Mouse (Mus musculus) E14TG2a.4 (cell line): ENCODE measurements around the gene Pfkfb4.

Experiments
- H3K27me3 ChIP-seq: 2 replicates; pipeline ENCODE4 v1.6.1; 2014; ENCODE audit warnings: low read length, control low read depth; ENCODE audit not compliant: insufficient read depth
- H3K36me3 ChIP-seq: 2 replicates; pipeline ENCODE4 v1.6.1; 2014; ENCODE audit warnings: low read length, control low read depth; ENCODE audit not compliant: insufficient read depth
- H3K4me1 ChIP-seq: replicated peaks from 2 replicates; pipeline ENCODE4 v1.6.1; 2014; ENCODE audit warnings: low read depth, low read length, control low read depth
- H3K4me3 ChIP-seq: replicated peaks from 2 replicates; pipeline ENCODE4 v1.5.1; 2014; ENCODE audit warnings: mild to moderate bottlenecking, low read length
- H3K9me3 ChIP-seq: 2 replicates; pipeline ENCODE4 v1.6.1; 2014; ENCODE audit warnings: low read length, control low read depth
- CTCF ChIP-seq: conservative IDR thresholded peaks from 2 replicates; pipeline ENCODE4 v1.5.1; 2014; ENCODE audit warnings: low read length
- NANOG ChIP-seq: IDR thresholded peaks from 2 replicates; pipeline ENCODE4 v1.6.1; 2014; ENCODE audit warnings: borderline replicate concordance, low read length, mixed read lengths
- POU5F1 ChIP-seq: IDR thresholded peaks from 2 replicates; pipeline ENCODE4 v1.6.1; 2014; ENCODE audit warnings: low read length, borderline replicate concordance

Gene Pfkfb4

GRCm38 (mm10) chr9:108991428-108992084, at the start of gene Pfkfb4:
Gene Pfkfb4, plus strand, starts transcription at chr9:108991778.
- H3K27me3 ChIP-seq: no peaks in the 10 kb centered on the region
- H3K36me3 ChIP-seq: no peaks in the 10 kb centered on the region
- TF ChIP-seq CTCF: no peak
- no peak for TF ChIP-seq POU5F1
- no peak for TF ChIP-seq NANOG
- H3K9me3 ChIP-seq: no peaks in the 10 kb centered on the region
- H3K4me3 ChIP-seq: peak within 1 kb of the TSS; percentile 82
- H3K4me1 ChIP-seq: peaks cover 62% of the 10 kb centered on the region

- Histone ChIP-seq H3K9me3 (no peaks in the 10 kb centered on the region), H3K4me3 (no peak overlapping the region), H3K4me1 (peaks cover 52% of the 10 kb centered on the region), H3K27me3 (no peaks in the 10 kb centered on the region), H3K36me3 (peaks cover 97% of the 10 kb centered on the region)
- TF ChIP-seq POU5F1: no peak
Observed at GRCm38 (mm10) chr9:108945111-108945510, 46.5 kb upstream of the Pfkfb4 start.

- no peaks in the 10 kb centered on the region for H3K27me3 ChIP-seq
- no peak for TF ChIP-seq NANOG
- TF ChIP-seq CTCF: no peak
- TF ChIP-seq POU5F1: no peak
Observed at GRCm38 (mm10) chr9:108945608-108946007, 46.0 kb upstream of the Pfkfb4 start.

GRCm38 (mm10) chr9:108949231-108949966, 42.2 kb upstream of the Pfkfb4 start:
- Histone ChIP-seq H3K4me3 (no peak overlapping the region), H3K4me1 (peaks cover 69% of the 10 kb centered on the region), H3K27me3 (peaks cover 18% of the 10 kb centered on the region), H3K36me3 (peaks cover 66% of the 10 kb centered on the region), H3K9me3 (no peaks in the 10 kb centered on the region)
- TF ChIP-seq NANOG: no peak
- no peak for TF ChIP-seq CTCF
- no peak for TF ChIP-seq POU5F1

More at GRCm38 (mm10) chr9:108945608-108946007, 46.0 kb upstream of the Pfkfb4 start:
- Histone ChIP-seq H3K4me3 (no peak overlapping the region), H3K36me3 (peaks cover 96% of the 10 kb centered on the region), H3K9me3 (no peaks in the 10 kb centered on the region), H3K4me1 (peaks cover 53% of the 10 kb centered on the region)

- peaks cover 70% of the 10 kb centered on the region for H3K4me1 ChIP-seq
- no peaks in the 10 kb centered on the region for H3K9me3 ChIP-seq
- TF ChIP-seq NANOG: no peak
- no peak for TF ChIP-seq POU5F1
- no peak for TF ChIP-seq CTCF
- no peak overlapping the region for H3K4me3 ChIP-seq
- H3K27me3 ChIP-seq: peaks cover 24% of the 10 kb centered on the region
- peaks cover 58% of the 10 kb centered on the region for H3K36me3 ChIP-seq
Observed at GRCm38 (mm10) chr9:108949967-108950728, 41.4 kb upstream of the Pfkfb4 start.

- Histone ChIP-seq H3K4me3 (peak within 1 kb of the TSS; percentile 66), H3K9me3 (no peaks in the 10 kb centered on the region), H3K4me1 (peaks cover 67% of the 10 kb centered on the region), H3K36me3 (peaks cover 28% of the 10 kb centered on the region), H3K27me3 (peaks cover 34% of the 10 kb centered on the region)
- no peak for TF ChIP-seq POU5F1
Observed at GRCm38 (mm10) chr9:108953081-108953636, 38.4 kb upstream of the Pfkfb4 start, which contains the start of gene Col7a1. Gene Col7a1, plus strand, starts transcription at chr9:108953586.

DNA sequence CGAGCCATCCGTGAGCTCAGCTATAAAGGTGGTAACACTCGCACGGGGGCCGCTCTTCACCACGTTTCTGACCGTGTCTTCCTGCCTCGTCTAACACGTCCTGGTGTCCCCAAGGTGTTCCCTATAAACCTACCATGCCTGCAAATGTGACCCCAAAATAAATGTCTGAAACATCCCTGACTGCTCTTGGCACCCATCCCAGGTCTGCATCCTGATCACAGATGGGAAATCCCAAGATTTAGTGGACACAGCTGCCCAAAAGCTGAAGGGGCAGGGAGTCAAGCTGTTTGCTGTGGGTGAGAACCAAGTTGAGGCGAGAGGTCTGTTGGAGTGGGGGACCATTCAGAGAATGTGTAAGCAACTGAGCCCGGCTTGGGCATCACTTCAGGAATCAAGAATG, 36.3 kb upstream of the Pfkfb4 start:
- no peaks in the 10 kb centered on the region for H3K9me3 ChIP-seq
- H3K36me3 ChIP-seq: peaks cover 7% of the 10 kb centered on the region
- peaks cover 42% of the 10 kb centered on the region for H3K27me3 ChIP-seq
- H3K4me1 ChIP-seq: peaks cover 49% of the 10 kb centered on the region
- H3K4me3 ChIP-seq: no peak overlapping the region
- no peak for TF ChIP-seq NANOG
- no peak for TF ChIP-seq CTCF
- no peak for TF ChIP-seq POU5F1

DNA sequence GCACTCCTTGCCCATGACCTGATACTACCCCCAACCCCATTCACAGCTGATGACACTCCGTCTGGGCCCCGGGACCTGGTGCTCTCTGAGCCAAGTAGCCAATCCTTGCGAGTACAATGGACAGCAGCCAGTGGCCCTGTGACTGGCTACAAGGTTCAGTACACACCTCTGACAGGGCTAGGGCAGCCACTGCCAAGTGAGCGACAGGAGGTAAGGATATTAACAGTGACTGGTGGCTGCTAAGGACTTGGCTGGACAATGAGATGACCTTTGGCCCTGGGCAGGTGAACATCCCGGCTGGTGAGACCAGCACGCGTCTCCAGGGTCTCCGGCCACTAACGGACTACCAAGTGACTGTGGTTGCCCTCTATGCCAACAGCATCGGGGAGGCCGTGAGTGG, 35.7 kb upstream of the Pfkfb4 start:
- H3K4me3 ChIP-seq: no peak overlapping the region
- no peaks in the 10 kb centered on the region for H3K9me3 ChIP-seq
- peaks cover 53% of the 10 kb centered on the region for H3K4me1 ChIP-seq
- H3K27me3 ChIP-seq: peaks cover 42% of the 10 kb centered on the region
- TF ChIP-seq POU5F1 (no peak), NANOG (no peak), CTCF (no peak)
- H3K36me3 ChIP-seq: peaks cover 5% of the 10 kb centered on the region; the same call in 1 of the 2 replicates
